Mouse (Mus musculus) brain, embryonic 14.5 days (tissue): ENCODE measurements at regions not wholly inside any gene's neighbourhood (a gene's known extent, or its start where the extent isn't known, plus 50 kb on each side); places are given as distances from the start of the nearest gene placed in this dataset.

Experiments
- CTCF ChIP-seq: fragments of 200-500 bp; IDR thresholded peaks from 2 replicates; pipeline ENCODE4 v1.5.1; 2012; ENCODE audit warnings: inconsistent platforms, mild to moderate bottlenecking, moderate library complexity, borderline replicate concordance; ENCODE audit not compliant: insufficient read depth, insufficient read length; ENCODE audit errors: extremely low read depth
- POLR2A ChIP-seq: fragments of 200-500 bp; IDR thresholded peaks from 2 replicates; pipeline ENCODE4 v1.6.1; 2012; ENCODE audit warnings: mild to moderate bottlenecking, inconsistent platforms, borderline replicate concordance; ENCODE audit not compliant: poor library complexity, insufficient read depth, insufficient read length, severe bottlenecking; ENCODE audit errors: extremely low read depth

DNA sequence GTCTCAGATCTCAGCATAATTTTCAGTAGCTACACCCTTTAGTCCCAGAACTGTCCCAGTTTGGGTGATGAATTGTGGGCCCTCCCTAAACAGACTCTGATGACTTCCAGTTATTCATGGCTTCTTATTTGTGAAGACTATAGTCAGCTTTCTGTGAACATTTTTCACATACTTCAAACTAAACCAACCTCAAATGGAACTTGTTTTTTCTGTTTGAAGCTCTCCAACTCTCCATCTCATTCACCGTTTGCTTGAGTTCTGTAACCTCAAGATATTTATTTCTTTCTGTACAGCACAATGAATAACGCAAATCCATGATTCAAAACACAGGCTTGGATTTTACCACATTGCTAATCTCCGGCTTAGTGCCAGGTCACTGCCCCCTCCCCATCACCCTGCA lies 453.4 kb downstream of the Plcl1 start:
- TF ChIP-seq CTCF: no peak
- TF ChIP-seq POLR2A: no peak
